Mouse (Mus musculus) heart, embryonic 13.5 days (tissue): Measurements from ENCODE around the gene Knl1. TPM values are rescaled to one million over a fixed set of nuclear protein-coding genes. Genes with fewer than 3 reads are reported as not detected.
A peak's percentile ranks its signal among the peaks of the same experiment; 100 is the strongest.

Experiments used
- ATAC-seq: fragments of 200-750 bp; cut with Nextera tagmentation; 2 replicates; pipeline ENCODE4 v1.8.0; 2017; ENCODE audit warnings: moderate TSS enrichment; ENCODE audit not compliant: insufficient number of reproducible peaks, low FRiP score, low TSS enrichment; ENCODE audit errors: extremely low read depth
- H3K27ac ChIP-seq: fragments of 300-500 bp; sonication (generic); replicated peaks from 2 replicates; pipeline ENCODE4 v1.5.1; 2015; ENCODE audit warnings: moderate library complexity, mild to moderate bottlenecking, inconsistent platforms
- H3K27me3 ChIP-seq: fragments of 300-500 bp; sonication (generic); replicated peaks from 2 replicates; pipeline ENCODE4 v1.6.1; 2015; ENCODE audit warnings: mild to moderate bottlenecking, inconsistent platforms
- H3K36me3 ChIP-seq: fragments of 300-500 bp; sonication (generic); 2 replicates; pipeline ENCODE4 v1.6.1; 2015; ENCODE audit warnings: mild to moderate bottlenecking, inconsistent platforms
- H3K4me1 ChIP-seq: fragments of 300-500 bp; sonication (generic); 2 replicates; pipeline ENCODE4 v1.6.1; 2015; ENCODE audit warnings: inconsistent platforms
- H3K4me2 ChIP-seq: fragments of 300-500 bp; sonication (generic); 2 replicates; pipeline ENCODE4 v1.6.1; 2015; ENCODE audit warnings: inconsistent platforms, mild to moderate bottlenecking, moderate library complexity
- H3K4me3 ChIP-seq: fragments of 300-500 bp; sonication (generic); 2 replicates; pipeline ENCODE4 v1.5.1; 2015; ENCODE audit warnings: moderate library complexity, mild to moderate bottlenecking, inconsistent platforms
- H3K9ac ChIP-seq: fragments of 300-500 bp; sonication (generic); 2 replicates; pipeline ENCODE4 v1.6.1; 2015; ENCODE audit warnings: inconsistent platforms, mild to moderate bottlenecking, moderate library complexity
- H3K9me3 ChIP-seq: fragments of 300-500 bp; sonication (generic); 2 replicates; pipeline ENCODE4 v1.6.1; 2016; ENCODE audit warnings: inconsistent platforms
- WGBS: fragments of 180-500 bp; shearing (Covaris S2); methylation state at CpG from one replicate; pipeline ENCODE4 v1.1.7; 2015; ENCODE audit warnings: mixed read lengths; 5-methylcytosine and 5-hydroxymethylcytosine counted together
- polyA plus RNA-seq: library from polyadenylated mRNA; unstranded; fragments of >200 nt; fragmentation: Nextera tagmentation; extraction: Ambion mirVana; gene quantifications from 2 replicates; pipeline ENCODE4 v1.2.1, GENCODE M21; 2015

The Knl1 gene
- polyA plus RNA-seq, 1 experiment from 2014 or later = 31.4 TPM

DNA sequence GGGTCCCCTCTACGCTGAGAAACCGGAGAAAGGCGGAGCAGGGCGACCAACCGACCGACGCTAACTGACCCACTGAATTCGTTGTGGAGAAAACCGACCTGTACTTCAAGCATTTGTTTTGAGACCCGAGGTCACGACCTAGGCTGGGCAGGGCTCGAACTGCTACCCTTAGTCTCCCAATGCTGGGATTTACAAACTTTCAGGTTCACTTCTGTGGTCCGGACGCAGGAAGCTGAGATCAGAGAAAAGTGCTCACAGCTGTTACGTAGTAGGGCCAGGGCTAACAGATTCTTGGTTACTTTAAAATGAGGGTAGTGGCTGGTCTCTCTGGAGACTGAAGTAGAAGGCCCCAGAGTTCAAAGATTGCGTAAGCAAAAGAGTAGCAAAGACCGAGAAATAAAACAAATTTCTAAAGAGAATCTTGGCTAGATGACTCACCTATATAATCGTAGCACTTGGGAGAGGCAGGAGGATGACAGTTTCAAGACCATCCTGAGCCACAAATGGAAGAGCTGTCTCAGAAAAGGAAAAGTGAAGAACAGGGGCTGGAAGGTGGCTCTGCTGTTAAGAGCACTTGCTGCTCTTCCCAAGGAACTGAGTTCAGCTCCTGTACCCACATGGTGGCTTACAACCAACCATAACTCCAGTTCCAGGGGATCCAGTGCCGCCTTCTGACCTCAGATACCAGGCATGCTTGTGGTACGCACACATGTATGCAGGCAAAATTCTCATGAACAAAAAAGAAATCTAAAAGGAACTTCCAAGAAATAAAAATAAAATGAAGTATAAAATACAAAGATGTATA lies 66.4 kb downstream of the Knl1 start:
- WGBS = 11% methylated on average over 20 of the region's 20 CpGs
- Histone ChIP-seq H3K27me3 (no peaks in the 10 kb centered on the region), H3K27ac (peak overlapping the region; percentile 93), H3K4me1 (peaks cover 17% of the 10 kb centered on the region), H3K9me3 (no peaks in the 10 kb centered on the region), H3K9ac (peak overlapping the region; percentile 86), H3K36me3 (peaks cover 30% of the 10 kb centered on the region), H3K4me3 (peak overlapping the region; percentile 83), H3K4me2 (peak overlapping the region; percentile 98)
- ATAC-seq = no peak

DNA sequence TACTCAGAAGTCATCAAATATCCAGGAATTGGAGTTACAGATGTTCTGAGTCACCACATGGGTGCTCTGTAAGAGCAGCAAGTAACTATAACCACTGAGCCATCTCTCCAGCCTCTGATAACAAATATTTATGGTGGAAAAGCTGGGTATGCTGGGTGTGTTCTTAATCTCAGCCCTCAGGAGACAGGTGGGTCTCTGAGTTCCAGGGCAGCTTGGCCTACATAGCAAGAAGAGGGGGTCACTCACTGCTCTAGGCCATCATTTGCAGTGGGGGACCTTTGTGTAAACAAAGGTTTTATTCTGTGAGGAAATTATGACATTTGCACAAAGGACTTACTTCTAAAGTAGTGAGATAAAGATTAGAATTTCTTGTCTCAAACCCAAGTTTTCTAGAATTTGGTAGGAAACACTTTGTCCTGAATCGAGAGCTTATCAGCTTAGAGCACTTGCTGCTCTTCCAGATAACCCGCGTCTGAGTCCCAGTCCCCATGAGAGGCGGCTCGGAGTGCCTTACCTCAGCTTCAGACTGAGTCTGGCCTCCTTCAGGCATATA lies 89.5 kb downstream of the Knl1 start:
- H3K9ac ChIP-seq = no peak overlapping the region
- no peak for ATAC-seq
- H3K36me3 ChIP-seq = peaks cover 96% of the 10 kb centered on the region
- peaks cover 5% of the 10 kb centered on the region; the same call in 1 of the 2 replicates for H3K4me1 ChIP-seq
- no peak overlapping the region for H3K4me2 ChIP-seq
- H3K27ac ChIP-seq = no peak overlapping the region
- no peak overlapping the region for H3K4me3 ChIP-seq
- 27% methylated on average over 5 of the region's 5 CpGs for WGBS
- no peaks in the 10 kb centered on the region for H3K27me3 ChIP-seq
- H3K9me3 ChIP-seq = no peaks in the 10 kb centered on the region

DNA sequence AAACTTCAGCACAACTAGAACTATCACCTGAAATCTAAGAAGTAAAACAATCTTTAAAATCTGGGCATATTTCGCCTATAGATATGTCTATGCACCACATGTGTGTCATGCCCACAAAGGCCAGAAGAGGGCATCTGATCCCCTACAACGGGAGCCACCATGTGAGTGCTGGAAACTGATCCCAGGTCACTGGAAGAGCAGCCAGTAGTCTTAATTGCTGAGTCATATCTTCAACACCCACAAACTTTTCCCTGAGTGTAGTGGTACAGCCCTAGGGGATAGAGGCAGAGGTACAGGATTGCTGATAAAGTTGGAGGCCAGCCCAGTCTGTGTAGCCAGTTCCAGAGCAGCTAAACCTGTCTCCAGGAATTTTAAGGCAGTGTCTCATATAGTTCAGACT lies 98.3 kb downstream of the Knl1 start:
- H3K4me2 ChIP-seq = no peak overlapping the region
- H3K9me3 ChIP-seq = peaks cover 3% of the 10 kb centered on the region; the same call in 1 of the 2 replicates
- no peak for ATAC-seq
- H3K4me1 ChIP-seq = no peaks in the 10 kb centered on the region
- H3K27me3 ChIP-seq = no peaks in the 10 kb centered on the region
- H3K4me3 ChIP-seq = no peak overlapping the region
- no peak overlapping the region for H3K27ac ChIP-seq
- WGBS = 87% methylated on average over 2 of the region's 2 CpGs
- peaks cover 98% of the 10 kb centered on the region for H3K36me3 ChIP-seq
- no peak overlapping the region for H3K9ac ChIP-seq

DNA sequence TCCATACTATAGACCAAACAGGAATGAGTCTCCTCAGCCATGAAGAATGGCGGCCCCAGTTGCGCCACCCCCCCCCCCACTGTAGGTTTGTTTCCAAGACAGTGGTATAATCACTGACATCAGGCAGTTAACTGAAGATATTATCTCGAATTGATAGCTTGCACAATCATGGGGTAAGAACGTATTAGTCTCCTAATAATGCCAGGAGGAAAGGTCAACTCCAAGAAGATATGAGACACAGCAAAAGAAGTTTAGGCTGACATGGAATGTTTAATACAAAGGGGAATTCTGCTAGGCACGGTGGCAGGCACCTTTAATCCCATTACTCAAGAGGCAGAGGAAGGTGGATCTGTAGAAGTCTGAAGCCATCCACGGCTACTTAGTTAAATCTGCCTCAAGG lies 99.5 kb downstream of the Knl1 start:
- Histone ChIP-seq H3K9me3 (peaks cover 3% of the 10 kb centered on the region; the same call in 1 of the 2 replicates), H3K27me3 (no peaks in the 10 kb centered on the region), H3K4me3 (no peak overlapping the region), H3K27ac (no peak overlapping the region), H3K4me1 (no peaks in the 10 kb centered on the region), H3K9ac (no peak overlapping the region), H3K36me3 (peaks cover 98% of the 10 kb centered on the region), H3K4me2 (no peak overlapping the region)
- WGBS = 83% methylated on average over 6 of the region's 6 CpGs
- ATAC-seq = no peak

DNA sequence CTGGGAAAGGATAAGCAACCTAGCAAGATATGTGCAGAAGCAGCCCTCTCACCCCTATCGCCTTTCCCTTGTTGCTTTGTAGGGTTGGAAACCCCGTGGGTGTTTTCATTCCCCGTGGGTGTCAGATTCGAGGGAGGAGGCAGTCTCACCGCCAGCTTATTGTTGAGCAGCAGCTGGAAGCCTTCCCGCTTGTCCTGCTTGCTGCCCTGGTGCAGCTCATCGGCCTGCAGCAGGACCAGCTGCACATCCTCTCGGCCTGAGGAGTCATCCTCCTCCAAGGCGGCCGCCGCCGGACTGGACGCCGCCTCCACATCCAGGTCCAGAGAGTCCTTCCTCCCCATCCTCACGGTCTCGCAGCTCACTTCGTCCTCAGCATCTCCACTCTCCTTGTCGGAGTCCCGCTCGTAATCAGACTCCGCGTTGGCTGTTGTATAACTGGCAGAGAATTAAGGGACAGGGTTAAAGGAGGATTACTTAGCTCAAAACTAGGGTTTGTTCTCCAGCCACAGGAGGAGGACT lies 100.3 kb downstream of the Knl1 start:
- Histone ChIP-seq H3K36me3 (peaks cover 98% of the 10 kb centered on the region), H3K9ac (no peak overlapping the region), H3K4me1 (peaks cover 2% of the 10 kb centered on the region), H3K4me2 (no peak overlapping the region), H3K27me3 (no peaks in the 10 kb centered on the region), H3K27ac (no peak overlapping the region), H3K9me3 (peaks cover 3% of the 10 kb centered on the region; the same call in 1 of the 2 replicates), H3K4me3 (no peak overlapping the region)
- ATAC-seq = no peak
- WGBS = 72% methylated on average over 22 of the region's 22 CpGs

DNA sequence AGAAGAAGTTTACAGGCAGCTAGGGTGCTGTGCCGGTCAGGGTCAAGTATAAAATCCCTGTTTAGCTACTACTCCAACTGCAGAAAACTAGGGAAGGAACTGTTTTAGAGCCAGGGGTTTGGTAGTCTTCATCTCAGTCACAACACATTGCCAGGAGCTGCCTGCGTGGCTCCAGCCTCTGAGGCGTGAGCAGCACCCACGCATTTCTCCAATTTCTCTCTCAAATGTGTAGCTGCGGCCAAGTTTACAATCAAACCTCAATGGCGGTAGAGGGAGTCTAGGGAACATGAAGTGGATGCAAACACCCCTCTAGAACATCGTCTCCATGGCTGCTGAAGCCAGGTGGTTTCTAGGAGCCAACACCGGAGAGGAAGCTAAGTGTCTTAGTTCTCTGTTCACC lies 100.9 kb downstream of the Knl1 start:
- Histone ChIP-seq H3K27ac (no peak overlapping the region; the same call in 1 of the 2 replicates), H3K4me2 (no peak overlapping the region), H3K4me3 (no peak overlapping the region), H3K27me3 (no peaks in the 10 kb centered on the region), H3K9me3 (peaks cover 3% of the 10 kb centered on the region; the same call in 1 of the 2 replicates), H3K36me3 (peaks cover 98% of the 10 kb centered on the region), H3K4me1 (peaks cover 6% of the 10 kb centered on the region), H3K9ac (no peak overlapping the region)
- no peak for ATAC-seq
- WGBS = 86% methylated on average over 8 of the region's 8 CpGs

DNA sequence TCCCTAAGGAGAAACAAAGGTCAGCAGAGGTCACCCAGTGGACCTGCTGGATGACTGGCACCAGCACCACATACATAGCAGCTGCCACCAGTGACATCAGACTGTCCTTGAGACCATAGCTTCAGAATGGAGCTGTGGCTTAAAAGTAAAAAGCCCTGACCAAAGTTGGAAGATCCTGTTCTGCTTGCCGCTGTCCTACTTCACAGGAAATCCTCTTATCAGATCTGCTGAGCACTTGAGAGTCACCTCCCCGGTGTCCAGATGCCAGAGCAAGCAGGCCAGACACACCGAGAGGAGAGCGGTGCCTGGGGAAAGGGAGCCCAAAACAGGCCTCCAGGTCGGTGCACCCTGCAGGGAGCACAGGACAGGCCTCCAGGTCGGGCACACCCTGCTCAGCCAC lies 105.3 kb downstream of the Knl1 start:
- H3K9me3 ChIP-seq = no peaks in the 10 kb centered on the region
- peaks cover 24% of the 10 kb centered on the region for H3K4me1 ChIP-seq
- 33% methylated on average over 6 of the region's 6 CpGs for WGBS
- no peak for ATAC-seq
- H3K27ac ChIP-seq = no peak overlapping the region
- 0 out of 2 replicates have a peak overlapping the region, but pooled peaks have one; percentile 2 for H3K4me2 ChIP-seq
- H3K9ac ChIP-seq = 0 out of 2 replicates have a peak overlapping the region, but pooled peaks have one; percentile 47
- H3K27me3 ChIP-seq = no peaks in the 10 kb centered on the region
- no peak overlapping the region for H3K4me3 ChIP-seq
- H3K36me3 ChIP-seq = peaks cover 72% of the 10 kb centered on the region

DNA sequence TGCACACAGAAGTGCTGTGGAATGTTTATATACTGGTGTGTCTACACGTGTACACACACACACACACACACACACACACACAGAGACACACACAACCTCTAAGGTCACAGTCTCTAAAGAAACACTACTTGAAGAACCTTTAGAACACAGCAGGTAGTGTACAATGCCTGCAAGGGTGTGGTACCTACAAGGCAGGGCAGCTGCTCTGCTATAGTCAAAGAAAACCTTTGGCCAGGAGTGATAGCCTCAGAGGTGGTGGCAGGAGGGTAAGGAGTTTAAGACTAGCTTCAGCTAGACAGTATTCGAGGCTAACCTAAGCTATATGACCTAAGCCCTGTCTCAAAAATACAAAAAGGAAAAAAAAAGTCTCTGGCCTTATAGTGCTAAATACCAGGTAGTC lies 107.8 kb downstream of the Knl1 start:
- Histone ChIP-seq H3K27me3 (no peaks in the 10 kb centered on the region), H3K9me3 (no peaks in the 10 kb centered on the region), H3K4me2 (peak overlapping the region; percentile 95), H3K36me3 (peaks cover 48% of the 10 kb centered on the region), H3K4me1 (peaks cover 28% of the 10 kb centered on the region), H3K9ac (no peak overlapping the region; the same call in 1 of the 2 replicates), H3K27ac (peak overlapping the region; percentile 24; the same call in 1 of the 2 replicates), H3K4me3 (peak overlapping the region; percentile 99; the same call in 1 of the 2 replicates)
- WGBS = 67% methylated on average over 2 of the region's 2 CpGs
- no peak for ATAC-seq

Other genes with a start within 250 kb of the Knl1 start
- gene Knstrn, start 233.1 kb upstream of the Knl1 start, polyA plus RNA-seq = 100 and 115 TPM in 2 replicates
- 69.9 and 75.6 TPM in 2 replicates for gene Ivd, start 185.2 kb upstream of the Knl1 start, polyA plus RNA-seq
- gene Bahd1, start 146.7 kb upstream of the Knl1 start, polyA plus RNA-seq = 2.3 and 3.1 TPM in 2 replicates
- 19.4 and 21.6 TPM in 2 replicates for gene Chst14, start 120.6 kb upstream of the Knl1 start, polyA plus RNA-seq
- gene Ccdc32, start 17.7 kb upstream of the Knl1 start, polyA plus RNA-seq = 16.0 and 17.6 TPM in 2 replicates
- gene Rpusd2, start 12.3 kb upstream of the Knl1 start, polyA plus RNA-seq = 4.1 and 4.6 TPM in 2 replicates
- 30.7 and 31.1 TPM in 2 replicates for gene Rad51, start 65.7 kb downstream of the Knl1 start, polyA plus RNA-seq
- gene Rmdn3, start 109.9 kb downstream of the Knl1 start, polyA plus RNA-seq = 23.3 and 26.6 TPM in 2 replicates
- gene Gchfr, start 120.7 kb downstream of the Knl1 start, polyA plus RNA-seq = 5.3 and 7.9 TPM in 2 replicates
- 0.37 and 0.44 TPM in 2 replicates for gene Gm14137, start 127.4 kb downstream of the Knl1 start, polyA plus RNA-seq
- gene Zfyve19, start 161.5 kb downstream of the Knl1 start, polyA plus RNA-seq = 29.5 and 35.0 TPM in 2 replicates
- 11.3 and 11.9 TPM in 2 replicates for gene Dnajc17, start 161.7 kb downstream of the Knl1 start, polyA plus RNA-seq
- gene Ppp1r14d, start 182.8 kb downstream of the Knl1 start, polyA plus RNA-seq = not detected in 2 replicates
- gene Spint1, start 190.2 kb downstream of the Knl1 start, polyA plus RNA-seq = 0.96 and 1.0 TPM in 2 replicates
- 0.14 and 0.60 TPM in 2 replicates for gene Rhov, start 224.2 kb downstream of the Knl1 start, polyA plus RNA-seq
- gene Vps18, start 241.6 kb downstream of the Knl1 start, polyA plus RNA-seq = 11.9 and 13.1 TPM in 2 replicates